Mouse (Mus musculus): ENCODE results near the gene Tbc1d22a. TPM values are rescaled to one million over a fixed set of nuclear protein-coding genes. Genes with fewer than 3 reads are reported as not detected.

The Tbc1d22a gene
- total and polyA plus RNA-seq, 2 experiments from 2014 or later, result 9.7 to 31.4 TPM

- no peak for DNase-seq (ENCODE audit: low spot score)
- H3K4me3 ChIP-seq (ENCODE audit: low read depth, low read length), result no peak overlapping the region
- H3K36me3 ChIP-seq (replicated peaks; ENCODE audit: control insufficient read depth, insufficient read depth, low read length), result no peaks in the 10 kb centered on the region
- no peaks in the 10 kb centered on the region for H3K27me3 ChIP-seq (ENCODE audit: control insufficient read depth, insufficient read depth, low read length)
- H3K27ac ChIP-seq (ENCODE audit: low read depth), result no peak overlapping the region
- no peaks in the 10 kb centered on the region for H3K9me3 ChIP-seq (replicated peaks; ENCODE audit: control insufficient read depth, low read length)
- no peak for TF ChIP-seq CTCF (IDR thresholded peaks at IDR 0.05; ENCODE audit: low read depth)
- TF ChIP-seq EP300 (IDR thresholded peaks at IDR 0.05; ENCODE audit: low read depth), result no peak
- no peak overlapping the region for H3K9ac ChIP-seq (replicated peaks; ENCODE audit: low read depth, low read length)
- no peak overlapping the region for H3K4me2 ChIP-seq (ENCODE audit: low read depth, low read length)
- no peaks in the 10 kb centered on the region for H3K4me1 ChIP-seq (ENCODE audit: control insufficient read depth, insufficient read depth)
- 89% methylated on average over 19 of the region's 19 CpGs for WGBS
- no peak for ATAC-seq (ENCODE audit: insufficient read depth, low read depth)
Observed at GRCm38 (mm10) chr15:86320803-86321510, 106.7 kb downstream of the Tbc1d22a start.

- H3K9ac ChIP-seq (replicated peaks; ENCODE audit: low read depth, low read length), result no peak overlapping the region
- no peaks in the 10 kb centered on the region for H3K27me3 ChIP-seq (ENCODE audit: control insufficient read depth, insufficient read depth, low read length)
- no peaks in the 10 kb centered on the region for H3K9me3 ChIP-seq (replicated peaks; ENCODE audit: control insufficient read depth, low read length)
- no peak overlapping the region for H3K4me3 ChIP-seq (ENCODE audit: low read depth, low read length)
- ATAC-seq (ENCODE audit: insufficient read depth, low read depth) (no peak), DNase-seq (ENCODE audit: low spot score) (no peak)
- H3K27ac ChIP-seq (ENCODE audit: low read depth), result no peak overlapping the region
- no peaks in the 10 kb centered on the region for H3K4me1 ChIP-seq (ENCODE audit: control insufficient read depth, insufficient read depth)
- H3K4me2 ChIP-seq (ENCODE audit: low read depth, low read length), result no peak overlapping the region
- TF ChIP-seq EP300 (IDR thresholded peaks at IDR 0.05; ENCODE audit: low read depth), result no peak
- no peaks in the 10 kb centered on the region for H3K36me3 ChIP-seq (replicated peaks; ENCODE audit: control insufficient read depth, insufficient read depth, low read length)
- WGBS, result 90% methylated on average over 4 of the region's 4 CpGs
Observed at GRCm38 (mm10) chr15:86326341-86326740, 112.1 kb downstream of the Tbc1d22a start.

- DNase-seq (ENCODE audit: low spot score), result no peak
- Histone ChIP-seq H3K4me2 (ENCODE audit: low read depth, low read length) (no peak overlapping the region), H3K4me3 (ENCODE audit: low read depth, low read length) (no peak overlapping the region), H3K27ac (ENCODE audit: low read depth) (no peak overlapping the region), H3K9me3 (replicated peaks; ENCODE audit: control insufficient read depth, low read length) (no peaks in the 10 kb centered on the region), H3K27me3 (ENCODE audit: control insufficient read depth, insufficient read depth, low read length) (no peaks in the 10 kb centered on the region), H3K9ac (replicated peaks; ENCODE audit: low read depth, low read length) (no peak overlapping the region), H3K4me1 (ENCODE audit: control insufficient read depth, insufficient read depth) (no peaks in the 10 kb centered on the region), H3K36me3 (replicated peaks; ENCODE audit: control insufficient read depth, insufficient read depth, low read length) (no peaks in the 10 kb centered on the region)
- TF ChIP-seq CTCF (IDR thresholded peaks at IDR 0.05; ENCODE audit: low read depth), result no peak
- no peak for TF ChIP-seq EP300 (IDR thresholded peaks at IDR 0.05; ENCODE audit: low read depth)
- WGBS, result 81% methylated on average over 7 of the region's 7 CpGs
- no peak for ATAC-seq (ENCODE audit: insufficient read depth, low read depth)
Observed at GRCm38 (mm10) chr15:86329911-86330310, 115.7 kb downstream of the Tbc1d22a start.

GRCm38 (mm10) chr15:86330454-86330853, 116.2 kb downstream of the Tbc1d22a start:
- Histone ChIP-seq H3K36me3 (replicated peaks; ENCODE audit: control insufficient read depth, insufficient read depth, low read length) (no peaks in the 10 kb centered on the region), H3K9me3 (replicated peaks; ENCODE audit: control insufficient read depth, low read length) (no peaks in the 10 kb centered on the region), H3K9ac (replicated peaks; ENCODE audit: low read depth, low read length) (no peak overlapping the region), H3K27ac (ENCODE audit: low read depth) (no peak overlapping the region), H3K4me1 (ENCODE audit: control insufficient read depth, insufficient read depth) (no peaks in the 10 kb centered on the region), H3K4me2 (ENCODE audit: low read depth, low read length) (no peak overlapping the region), H3K4me3 (ENCODE audit: low read depth, low read length) (no peak overlapping the region), H3K27me3 (ENCODE audit: control insufficient read depth, insufficient read depth, low read length) (no peaks in the 10 kb centered on the region)
- no peak for DNase-seq (ENCODE audit: low spot score)
- ATAC-seq (ENCODE audit: insufficient read depth, low read depth), result no peak
- TF ChIP-seq EP300 (IDR thresholded peaks at IDR 0.05; ENCODE audit: low read depth), result no peak
- no peak for TF ChIP-seq CTCF (IDR thresholded peaks at IDR 0.05; ENCODE audit: low read depth)
- 80% methylated on average over 7 of the region's 7 CpGs for WGBS

- DNase-seq (ENCODE audit: low spot score), result no peak
- Histone ChIP-seq H3K4me2 (ENCODE audit: low read depth, low read length) (no peak overlapping the region), H3K27ac (ENCODE audit: low read depth) (no peak overlapping the region; the same call in 1 of the 2 replicates), H3K9ac (replicated peaks; ENCODE audit: low read depth, low read length) (no peak overlapping the region), H3K36me3 (replicated peaks; ENCODE audit: control insufficient read depth, insufficient read depth, low read length) (no peaks in the 10 kb centered on the region; the same call in 1 of the 2 replicates), H3K4me1 (ENCODE audit: control insufficient read depth, insufficient read depth) (no peaks in the 10 kb centered on the region), H3K9me3 (replicated peaks; ENCODE audit: control insufficient read depth, low read length) (no peaks in the 10 kb centered on the region), H3K27me3 (ENCODE audit: control insufficient read depth, insufficient read depth, low read length) (no peaks in the 10 kb centered on the region), H3K4me3 (ENCODE audit: low read depth, low read length) (no peak overlapping the region)
- 75% methylated on average over 8 of the region's 8 CpGs for WGBS
- ATAC-seq (ENCODE audit: insufficient read depth, low read depth), result no peak
- TF ChIP-seq CTCF (IDR thresholded peaks at IDR 0.05; ENCODE audit: low read depth), result no peak
- TF ChIP-seq EP300 (IDR thresholded peaks at IDR 0.05; ENCODE audit: low read depth), result no peak
Observed at GRCm38 (mm10) chr15:86331501-86332245, 117.4 kb downstream of the Tbc1d22a start.

Data from heart, postnatal 0 days (tissue).